Mouse (Mus musculus) neutrophil, adult 59 days (primary cell): ENCODE data around the gene G6pd2. TPM values are rescaled to one million over a fixed set of nuclear protein-coding genes. Genes with fewer than 3 reads are reported as not detected.

Experiments
- total RNA-seq, 2 experiments: library from RNA; stranded (reverse); gene quantifications; 1 replicate in 1 of 2; 2 replicates in 1 of 2; pipeline ENCODE4 v1.2.4; 2023

The G6pd2 gene
- not detected for total RNA-seq

GRCm38 (mm10) chr5:61808516-61808915 is at the start of gene G6pd2:
G6pd2 (plus strand) TSS chr5:61808816.

